In the genomic region with DNA sequence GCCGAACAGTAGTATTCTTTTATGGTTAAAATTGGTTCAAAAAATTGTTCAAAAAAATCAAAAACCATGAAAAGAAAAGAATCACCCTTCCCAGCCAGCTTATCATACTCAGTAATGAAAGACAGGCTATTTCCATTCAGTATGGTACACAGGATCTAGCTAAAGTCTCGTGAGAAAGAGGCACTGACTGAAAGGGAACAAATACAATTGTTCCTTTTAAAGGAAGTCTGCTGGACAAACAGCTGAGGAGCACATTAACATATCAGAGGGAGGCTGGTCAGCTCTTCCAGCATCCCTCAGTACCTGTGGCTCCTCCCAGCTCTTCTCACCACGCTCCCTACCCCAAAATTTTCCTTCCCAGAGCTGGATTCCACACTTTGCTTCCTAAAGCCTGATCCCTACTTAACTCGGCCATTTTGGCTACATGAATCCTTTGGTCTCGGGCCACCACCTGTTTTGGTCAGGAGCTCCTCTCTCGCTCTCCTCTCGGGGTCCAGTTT, we compare ENCODE assay signal across 31 mouse cellular contexts. TPM values are rescaled to one million over a fixed set of nuclear protein-coding genes. Genes with fewer than 3 reads are reported as not detected.
DNase-seq lines count a peak whose midpoint lies in the region; ATAC-seq and TF ChIP-seq lines count a peak whose summit lies in the region.
"Had no signal": no experiment of that assay in that cellular context is flagged by ENCODE, and none has a peak within 500 bp of the region (broad histone marks: within the 10 kb centered on the region; RNA-seq: fewer than 3 reads in every experiment).

No protein-coding gene starts in this region.

- WGBS in lung, postnatal 0 days, result 78% methylated on average over 7 of the region's 7 CpGs
- WGBS in midbrain, embryonic 14.5 days, result 55% methylated on average over 7 of the region's 7 CpGs
- WGBS in midbrain, embryonic 15.5 days, result 58% methylated on average over 7 of the region's 7 CpGs
- 72% methylated on average over 7 of the region's 7 CpGs for WGBS in liver, embryonic 12.5 days (ENCODE audit: insufficient replicate concordance)
- WGBS in kidney, adult 2 months, result 87% methylated on average over 7 of the region's 7 CpGs

- peaks cover 11% of the 10 kb centered on the region for H3K4me1 ChIP-seq in lung, postnatal 0 days (ENCODE audit: insufficient read depth, low read depth, low read length)
- peaks cover 5% of the 10 kb centered on the region; the same call in 1 of the 2 replicates for H3K4me1 ChIP-seq in midbrain, embryonic 14.5 days (ENCODE audit: control insufficient read depth, insufficient read depth, low read length)
- peaks cover 7% of the 10 kb centered on the region for H3K4me1 ChIP-seq in midbrain, embryonic 15.5 days
- peaks cover 3 to 7% of the 10 kb centered on the region in 2 experiments; a peak in 2 of 4 replicates for H3K4me1 ChIP-seq in ES-E14 (ENCODE audit: control insufficient read depth in 2 of 2, insufficient read depth in 2 of 2, low read length in 2 of 2, poor library complexity in 1 of 2)
- H3K4me1 ChIP-seq in liver, embryonic 12.5 days, result peaks cover 8% of the 10 kb centered on the region
- 0 out of 2 replicates have a peak, but pooled peaks cover 4% of the 10 kb centered on the region for H3K4me1 ChIP-seq in kidney, adult 2 months (ENCODE audit: control insufficient read depth, insufficient read depth, low read length)

- no peak overlapping the region for H3K4me2 ChIP-seq in lung, postnatal 0 days (replicated peaks; ENCODE audit: low read depth, low read length)
- no peak overlapping the region for H3K4me2 ChIP-seq in midbrain, embryonic 14.5 days (ENCODE audit: low read length)
- H3K4me2 ChIP-seq in midbrain, embryonic 15.5 days, result no peak overlapping the region
- H3K4me2 ChIP-seq in liver, embryonic 12.5 days, result no peak overlapping the region
- H3K4me2 ChIP-seq: embryonic facial prominence, embryonic 15.5 days; heart, embryonic 12.5 days; heart, embryonic 15.5 days; hindbrain, embryonic 13.5 days had no signal

- no peak for TF ChIP-seq EP300 in lung, postnatal 0 days (IDR thresholded peaks at IDR 0.05)

- DNase-seq in lung, postnatal 0 days (ENCODE audit: low spot score), result no peak
- no peak for DNase-seq in lung, postnatal 25 days (ENCODE audit: low spot score)
- peak; percentile 3 for DNase-seq in midbrain, embryonic 14.5 days
- DNase-seq in ES-E14 (ENCODE audit: low read depth, low spot score) (peak; percentile 20), ZHBTc4 (ENCODE audit: low read depth, low spot score) (peak; percentile 59)
- no peak for DNase-seq in kidney, adult 2 months
- DNase-seq: adrenal gland, adult 8-10 months; adrenal gland, postnatal 25 days; cerebellum, adult 18-20 months; cerebellum, adult 9-10 months; cerebellum, postnatal 14 days; forebrain, postnatal 0 days; gastrocnemius, adult 2 months; gastrocnemius, postnatal 14 days; heart, adult 11 months; heart, postnatal 10 days; heart, postnatal 36 days had no signal

- H3K9ac ChIP-seq in lung, postnatal 0 days (replicated peaks; ENCODE audit: low read depth), result no peak overlapping the region
- no peak overlapping the region for H3K9ac ChIP-seq in midbrain, embryonic 14.5 days (replicated peaks; ENCODE audit: low read length)
- no peak overlapping the region for H3K9ac ChIP-seq in midbrain, embryonic 15.5 days
- H3K9ac ChIP-seq in ES-E14 (ENCODE audit: insufficient read depth, low read depth, low read length, poor library complexity, severe bottlenecking), result no peak overlapping the region
- H3K9ac ChIP-seq in liver, embryonic 12.5 days, result no peak overlapping the region
- H3K9ac ChIP-seq: embryonic facial prominence, embryonic 15.5 days; forebrain, postnatal 0 days; heart, embryonic 12.5 days; heart, embryonic 15.5 days; hindbrain, embryonic 13.5 days had no signal

- ATAC-seq in lung, postnatal 0 days, result no peak
- ATAC-seq in midbrain, embryonic 14.5 days (ENCODE audit: low FRiP score, low TSS enrichment), result no peak
- ATAC-seq in midbrain, embryonic 15.5 days (replicated peaks), result no peak
- ATAC-seq in liver, embryonic 12.5 days, result no peak
- ATAC-seq: activated CD4-positive, CD25-positive, alpha-beta regulatory T cell, adult 4 months; CD4-positive, CD25-positive, alpha-beta regulatory T cell, adult 4 months; forebrain, embryonic 14.5 days; forebrain, postnatal 0 days; hindbrain, postnatal 0 days; inflammation-experienced regulatory T-cells, adult 6 months; Patski had no signal

- no peak for TF ChIP-seq CTCF in lung, postnatal 0 days (IDR thresholded peaks at IDR 0.05)
- TF ChIP-seq CTCF in kidney, adult 2 months (conservative IDR thresholded peaks at IDR 0.05; ENCODE audit: insufficient read depth, insufficient read length, low read depth, low read length), result no peak

- H3K36me3 ChIP-seq in lung, postnatal 0 days (ENCODE audit: insufficient read depth, low read length), result peaks cover 4% of the 10 kb centered on the region; the same call in 1 of the 2 replicates
- peaks cover 15% of the 10 kb centered on the region for H3K36me3 ChIP-seq in midbrain, embryonic 14.5 days (ENCODE audit: control insufficient read depth, insufficient read depth, low read length)
- peaks cover 13% of the 10 kb centered on the region; the same call in 1 of the 2 replicates for H3K36me3 ChIP-seq in midbrain, embryonic 15.5 days (replicated peaks)
- H3K36me3 ChIP-seq in ES-E14 (ENCODE audit: control insufficient read depth, insufficient read depth, low read length, poor library complexity, severe bottlenecking), result peaks cover 6% of the 10 kb centered on the region; the same call in 1 of the 2 replicates
- H3K36me3 ChIP-seq in liver, embryonic 12.5 days, result peaks cover 6% of the 10 kb centered on the region
- no peaks in the 10 kb centered on the region for H3K36me3 ChIP-seq in kidney, adult 2 months (ENCODE audit: control insufficient read depth, insufficient read depth, low read length)

- no peak for TF ChIP-seq POLR2A in kidney, adult 2 months (IDR thresholded peaks at IDR 0.05; ENCODE audit: low read depth, low read length)

- no peaks in the 10 kb centered on the region for H3K27me3 ChIP-seq in lung, postnatal 0 days (replicated peaks; ENCODE audit: insufficient read depth, low read length)
- no peaks in the 10 kb centered on the region for H3K27me3 ChIP-seq in midbrain, embryonic 14.5 days (ENCODE audit: control insufficient read depth, insufficient read depth, low read length)
- H3K27me3 ChIP-seq in midbrain, embryonic 15.5 days (replicated peaks), result no peaks in the 10 kb centered on the region
- H3K27me3 ChIP-seq in liver, embryonic 12.5 days (replicated peaks), result peaks cover 10% of the 10 kb centered on the region; the same call in 1 of the 2 replicates
- H3K27me3 ChIP-seq in kidney, adult 2 months (replicated peaks; ENCODE audit: control insufficient read depth, insufficient read depth, low read length), result no peaks in the 10 kb centered on the region
- H3K27me3 ChIP-seq: embryonic facial prominence, embryonic 15.5 days; Patski had no signal

- H3K27ac ChIP-seq in lung, postnatal 0 days (ENCODE audit: low read length), result peak overlapping the region; percentile 68
- no peak overlapping the region for H3K27ac ChIP-seq in midbrain, embryonic 14.5 days (replicated peaks; ENCODE audit: low read depth, low read length)
- H3K27ac ChIP-seq in midbrain, embryonic 15.5 days, result no peak overlapping the region
- H3K27ac ChIP-seq in ES-E14 (ENCODE audit: insufficient read depth, low read depth, low read length, poor library complexity, severe bottlenecking), result no peak overlapping the region
- H3K27ac ChIP-seq in liver, embryonic 12.5 days, result no peak overlapping the region
- H3K27ac ChIP-seq in kidney, adult 2 months (ENCODE audit: insufficient read depth, low read depth, low read length), result no peak overlapping the region
- H3K27ac ChIP-seq: embryonic facial prominence, embryonic 15.5 days; gastrocnemius, adult 2 months; heart, embryonic 15.5 days; hindbrain, embryonic 10.5 days; hindbrain, embryonic 13.5 days; hindbrain, postnatal 0 days had no signal

- in situ Hi-C loops in ES-E14 (cut with MboI; ENCODE audit: low sequenced_read_pairs in 2 of 2, unreplicated experiment in 2 of 2), result no loop called here

- no peak overlapping the region for H3K4me3 ChIP-seq in lung, postnatal 0 days (ENCODE audit: low read depth, low read length)
- no peak overlapping the region for H3K4me3 ChIP-seq in midbrain, embryonic 14.5 days (replicated peaks; ENCODE audit: low read depth, low read length)
- no peak overlapping the region for H3K4me3 ChIP-seq in midbrain, embryonic 15.5 days
- H3K4me3 ChIP-seq in ES-E14 (ENCODE audit: insufficient read depth in 1 of 2, low read depth in 1 of 2, low read length in 2 of 2, poor library complexity in 1 of 2, severe bottlenecking in 1 of 2), result no peak overlapping the region
- H3K4me3 ChIP-seq in liver, embryonic 12.5 days, result no peak overlapping the region
- H3K4me3 ChIP-seq in kidney, adult 2 months (ENCODE audit: insufficient read depth, low read depth, low read length), result no peak overlapping the region
- H3K4me3 ChIP-seq: embryonic facial prominence, embryonic 15.5 days; gastrocnemius, adult 2 months; heart, embryonic 12.5 days; heart, embryonic 15.5 days; hindbrain, embryonic 10.5 days; hindbrain, embryonic 13.5 days had no signal

- H3K9me3 ChIP-seq in lung, postnatal 0 days (ENCODE audit: low read length), result no peaks in the 10 kb centered on the region
- no peaks in the 10 kb centered on the region for H3K9me3 ChIP-seq in midbrain, embryonic 14.5 days (ENCODE audit: control insufficient read depth, low read length)
- no peaks in the 10 kb centered on the region for H3K9me3 ChIP-seq in midbrain, embryonic 15.5 days
- no peaks in the 10 kb centered on the region for H3K9me3 ChIP-seq in ES-E14 (ENCODE audit: control insufficient read depth, insufficient read depth, low read depth, low read length)
- H3K9me3 ChIP-seq in liver, embryonic 12.5 days (replicated peaks), result no peaks in the 10 kb centered on the region
- H3K9me3 ChIP-seq: embryonic facial prominence, embryonic 15.5 days; heart, embryonic 12.5 days; heart, embryonic 15.5 days; hindbrain, embryonic 10.5 days; hindbrain, embryonic 13.5 days had no signal

RNA-seq across cellular contexts. Expression of gene Pld6, which starts 5.3 kb away (rescaled TPM):
- polyA plus RNA-seq in lung, postnatal 0 days (2015; fragmentation: Nextera tagmentation; extraction: Ambion mirVana), result 2.9 and 7.3 TPM in 2 replicates
- polyA plus RNA-seq in midbrain, embryonic 14.5 days (2014; fragmentation: Nextera tagmentation; extraction: Ambion mirVana), result 3.0 and 5.4 TPM in 2 replicates
- polyA plus RNA-seq in midbrain, embryonic 15.5 days (2015; fragmentation: Nextera tagmentation; extraction: Ambion mirVana), result 13.3 and 13.7 TPM in 2 replicates
- 9.0 and 16.5 TPM in 2 replicates for total RNA-seq in ES-E14 (2012; rRNA removed)
- polyA plus RNA-seq in liver, embryonic 12.5 days (2016; fragmentation: Nextera tagmentation; extraction: Ambion mirVana), result 2.4 and 3.1 TPM in 2 replicates
- 2.6 and 3.8 TPM in 2 replicates for polyA plus RNA-seq in kidney, adult 2 months (2012; rRNA removed)
- total RNA-seq: G1E; gastrocnemius, adult 2 months had no signal
- polyA plus RNA-seq: activated CD4-positive, CD25-positive, alpha-beta regulatory T cell, adult 4 months; G1E had no signal

RNA-seq across cellular contexts. Expression of gene Flcn, which starts 27.7 kb away (rescaled TPM):
- polyA plus RNA-seq in lung, postnatal 0 days (2015; fragmentation: Nextera tagmentation; extraction: Ambion mirVana), result 55.8 and 57.4 TPM in 2 replicates
- 35.9 and 41.1 TPM in 2 replicates for polyA plus RNA-seq in midbrain, embryonic 14.5 days (2014; fragmentation: Nextera tagmentation; extraction: Ambion mirVana)
- polyA plus RNA-seq in midbrain, embryonic 15.5 days (2015; fragmentation: Nextera tagmentation; extraction: Ambion mirVana), result 46.2 and 48.5 TPM in 2 replicates
- 24.6 and 30.7 TPM in 2 replicates for total RNA-seq in ES-E14 (2012; rRNA removed)
- 15.9 and 19.8 TPM in 2 replicates for polyA plus RNA-seq in liver, embryonic 12.5 days (2016; fragmentation: Nextera tagmentation; extraction: Ambion mirVana)
- polyA plus RNA-seq in kidney, adult 2 months (2012; rRNA removed), result 45.6 and 48.9 TPM in 2 replicates

RNA-seq across cellular contexts. Expression of gene Nt5m, which starts 57.1 kb away (rescaled TPM):
- polyA plus RNA-seq in lung, postnatal 0 days (2015; fragmentation: Nextera tagmentation; extraction: Ambion mirVana), result 25.7 and 28.5 TPM in 2 replicates
- polyA plus RNA-seq in midbrain, embryonic 14.5 days (2014; fragmentation: Nextera tagmentation; extraction: Ambion mirVana), result 68.2 and 73.5 TPM in 2 replicates
- polyA plus RNA-seq in midbrain, embryonic 15.5 days (2015; fragmentation: Nextera tagmentation; extraction: Ambion mirVana), result 77.6 and 78.2 TPM in 2 replicates
- total RNA-seq in ES-E14 (2012; rRNA removed), result 5.7 and 7.8 TPM in 2 replicates
- 16.4 and 18.6 TPM in 2 replicates for polyA plus RNA-seq in liver, embryonic 12.5 days (2016; fragmentation: Nextera tagmentation; extraction: Ambion mirVana)
- polyA plus RNA-seq in kidney, adult 2 months (2012; rRNA removed), result 36.2 and 39.3 TPM in 2 replicates

RNA-seq across cellular contexts. Expression of gene Cops3, which starts 57.5 kb away (rescaled TPM):
- polyA plus RNA-seq in lung, postnatal 0 days (2015; fragmentation: Nextera tagmentation; extraction: Ambion mirVana), result 94.2 and 95.6 TPM in 2 replicates
- polyA plus RNA-seq in midbrain, embryonic 14.5 days (2014; fragmentation: Nextera tagmentation; extraction: Ambion mirVana), result 200 and 213 TPM in 2 replicates
- polyA plus RNA-seq in midbrain, embryonic 15.5 days (2015; fragmentation: Nextera tagmentation; extraction: Ambion mirVana), result 180 and 183 TPM in 2 replicates
- total RNA-seq in ES-E14 (2012; rRNA removed), result 106 and 133 TPM in 2 replicates
- 141 and 149 TPM in 2 replicates for polyA plus RNA-seq in liver, embryonic 12.5 days (2016; fragmentation: Nextera tagmentation; extraction: Ambion mirVana)
- 19.7 and 22.7 TPM in 2 replicates for polyA plus RNA-seq in kidney, adult 2 months (2012; rRNA removed)

Comparison
In these comparisons a context has a peak if more than half of its experiments do, and no peak if none do; other contexts are left out.
1. DNase-seq: peak in midbrain, embryonic 14.5 days (single experiment), ES-E14 (single experiment) and ZHBTc4 (single experiment); none in lung, postnatal 0 days (single experiment), lung, postnatal 25 days (single experiment) and kidney, adult 2 months (single experiment).